Mouse (Mus musculus) c-Kit-negative CD71-positive TER-119-positive erythroid progenitor cells, embryonic 14.5 days (primary cell): ENCODE measurements at regions not wholly inside any gene's neighbourhood (a gene's known extent, or its start where the extent isn't known, plus 50 kb on each side); places are given as distances from the start of the nearest gene placed in this dataset.

Source experiments
- DNase-seq: peaks from one replicate; pipeline ENCODE4 v3.0.0-alpha.2; 2013; ENCODE audit warnings: low read depth, low spot score

GRCm38 (mm10) chr4:131270192-131270591 is 326.0 kb downstream of the Matn1 start:
- DNase-seq = no peak

GRCm38 (mm10) chr4:131272060-131272459 is 327.9 kb downstream of the Matn1 start:
- DNase-seq = no peak

GRCm38 (mm10) chr4:131293560-131293959 is 349.4 kb downstream of the Matn1 start:
- DNase-seq = no peak

GRCm38 (mm10) chr4:131298011-131298674 is 354.0 kb downstream of the Matn1 start:
- no peak for DNase-seq

- DNase-seq = no peak
These were observed 359.8 kb downstream of the Matn1 start for GRCm38 (mm10) chr4:131303936-131304335.

DNA sequence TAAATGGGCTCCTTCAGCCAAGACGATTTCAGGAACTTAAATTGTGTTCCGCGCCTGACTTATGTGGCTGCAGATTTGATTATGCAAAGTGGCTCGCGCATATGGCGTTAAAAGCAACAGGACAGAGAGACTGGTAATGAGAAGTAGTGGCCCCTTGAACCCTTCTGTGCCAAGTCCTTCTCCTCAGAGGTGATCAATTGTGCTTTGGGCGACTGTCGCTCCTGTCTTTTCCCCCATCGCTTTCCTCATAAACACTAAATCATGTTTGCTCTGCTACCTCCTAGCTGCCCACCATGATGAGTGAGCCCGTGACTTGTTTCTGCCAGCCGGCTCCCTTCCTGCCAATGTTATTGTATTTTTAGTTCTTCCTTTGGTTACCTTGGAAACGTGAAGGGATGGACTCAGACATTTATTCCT is 360.2 kb downstream of the Matn1 start:
- DNase-seq = no peak

- no peak for DNase-seq
These were observed 370.0 kb downstream of the Matn1 start for GRCm38 (mm10) chr4:131314231-131314630.

GRCm38 (mm10) chr4:131316041-131316440 is 371.9 kb downstream of the Matn1 start:
- DNase-seq = no peak

DNA sequence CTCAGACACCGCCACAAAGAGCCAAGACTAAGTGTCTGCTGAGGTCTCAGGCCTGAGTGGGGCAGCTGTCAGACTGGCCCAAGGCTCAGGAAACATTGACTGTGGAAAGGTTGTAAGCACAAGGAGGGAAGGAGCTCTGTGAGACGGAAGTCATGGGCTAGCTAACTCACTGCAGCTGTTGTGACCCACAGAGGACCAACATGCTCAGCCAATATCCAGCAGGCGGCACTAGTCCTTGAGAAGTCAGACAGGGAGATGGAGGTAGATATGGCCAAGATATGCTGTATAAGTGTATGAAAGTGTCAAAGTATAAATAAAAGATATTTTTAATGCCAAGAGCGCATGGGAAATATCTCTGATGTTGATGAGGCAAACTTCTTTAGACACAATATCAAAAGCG is 378.1 kb downstream of the Matn1 start:
- DNase-seq = no peak

- no peak for DNase-seq
These were observed 380.3 kb downstream of the Matn1 start for GRCm38 (mm10) chr4:131324486-131324885.

DNA sequence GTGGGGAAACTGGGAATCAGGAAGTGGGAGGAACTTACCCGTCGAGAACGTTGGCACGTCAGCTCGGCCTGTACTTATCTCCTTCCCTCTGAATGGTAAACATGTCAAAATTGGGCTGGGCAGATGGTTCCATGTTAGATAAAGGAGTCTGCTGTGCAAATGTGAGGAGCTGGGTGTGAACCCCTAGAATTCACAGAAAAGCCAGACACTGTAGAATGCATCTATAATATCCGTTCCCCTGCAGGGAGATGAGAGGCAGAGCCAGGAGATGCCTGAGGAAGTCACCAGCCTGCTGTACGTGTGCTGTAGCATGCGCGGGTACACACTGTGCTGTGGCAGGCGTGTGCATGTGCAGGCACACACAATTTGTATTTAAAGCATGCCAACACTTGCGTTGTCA is 381.0 kb downstream of the Matn1 start:
- no peak for DNase-seq

GRCm38 (mm10) chr4:131325609-131326008 is 381.4 kb downstream of the Matn1 start:
- DNase-seq = no peak

GRCm38 (mm10) chr4:131329398-131329797 is 385.2 kb downstream of the Matn1 start:
- DNase-seq = no peak

DNA sequence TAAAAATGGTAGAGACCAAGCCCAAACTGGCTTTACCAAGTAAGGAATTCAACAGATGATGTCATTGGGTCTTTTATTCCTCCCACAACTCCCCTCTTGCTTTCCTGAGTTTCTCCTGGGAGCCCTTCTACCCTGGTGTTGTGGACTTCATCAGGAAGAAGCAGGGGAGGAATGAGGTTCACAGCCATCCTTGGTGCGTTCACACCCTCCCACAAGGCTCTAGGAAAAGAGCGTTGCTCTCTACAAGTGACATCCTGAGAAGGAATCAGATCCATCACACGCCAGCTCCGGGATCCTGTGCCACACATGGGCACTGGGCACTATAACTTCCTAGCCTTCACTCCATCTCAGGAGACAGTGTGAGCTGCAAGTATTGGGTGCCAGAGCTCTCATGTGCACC is 387.5 kb downstream of the Matn1 start:
- no peak for DNase-seq

- no peak for DNase-seq
These were observed 392.6 kb downstream of the Matn1 start for GRCm38 (mm10) chr4:131336801-131337200.

- no peak for DNase-seq
These were observed 397.0 kb downstream of the Matn1 start for GRCm38 (mm10) chr4:131340993-131341695.

DNA sequence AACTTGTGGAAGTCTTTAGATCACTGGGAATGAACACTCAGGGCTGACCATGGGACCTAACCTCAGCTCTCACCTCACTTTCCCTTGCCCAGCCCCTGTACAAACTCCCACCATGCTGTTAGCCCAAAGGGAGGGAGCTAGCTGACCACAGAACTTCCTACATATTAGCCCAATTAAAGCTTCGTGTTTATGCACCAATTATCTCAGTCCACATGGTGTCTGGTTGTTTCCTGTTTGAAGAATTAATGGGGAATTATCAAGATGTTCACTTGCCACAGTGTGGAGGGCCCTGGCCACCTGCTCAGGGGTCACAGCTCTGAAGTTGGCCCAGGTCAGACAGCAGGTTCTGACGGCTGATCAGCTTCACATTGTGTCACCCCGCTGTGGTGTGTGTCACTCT is 402.5 kb downstream of the Matn1 start:
- DNase-seq = no peak

GRCm38 (mm10) chr4:131350268-131350667 is 406.1 kb downstream of the Matn1 start:
- DNase-seq = no peak

- no peak for DNase-seq
These were observed 410.7 kb downstream of the Matn1 start for GRCm38 (mm10) chr4:131354908-131355307.

GRCm38 (mm10) chr4:131355526-131355991 is 411.4 kb downstream of the Matn1 start:
- DNase-seq = no peak

GRCm38 (mm10) chr4:131356316-131356715 is 412.1 kb downstream of the Matn1 start:
- no peak for DNase-seq

DNA sequence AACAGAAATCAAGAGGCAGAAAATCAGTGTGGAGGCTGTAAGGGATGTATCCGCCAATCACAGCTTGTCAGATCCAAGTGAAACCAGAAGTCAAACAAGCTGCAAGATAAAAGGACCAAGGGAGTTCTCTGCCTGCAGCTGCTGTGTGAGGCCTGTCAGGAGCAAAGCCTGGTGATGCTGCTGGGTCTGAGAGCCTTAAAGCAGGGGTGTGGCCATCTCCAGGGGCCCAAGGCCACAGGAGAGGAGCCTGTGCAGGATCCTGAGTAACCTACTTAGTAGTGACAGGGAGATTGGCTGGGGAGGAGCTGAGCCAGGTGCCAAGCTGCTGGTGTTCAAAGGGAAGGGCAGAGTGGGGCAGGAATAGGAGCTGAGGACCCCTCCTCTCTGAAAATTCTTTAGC is 418.8 kb downstream of the Matn1 start:
- DNase-seq = no peak

DNA sequence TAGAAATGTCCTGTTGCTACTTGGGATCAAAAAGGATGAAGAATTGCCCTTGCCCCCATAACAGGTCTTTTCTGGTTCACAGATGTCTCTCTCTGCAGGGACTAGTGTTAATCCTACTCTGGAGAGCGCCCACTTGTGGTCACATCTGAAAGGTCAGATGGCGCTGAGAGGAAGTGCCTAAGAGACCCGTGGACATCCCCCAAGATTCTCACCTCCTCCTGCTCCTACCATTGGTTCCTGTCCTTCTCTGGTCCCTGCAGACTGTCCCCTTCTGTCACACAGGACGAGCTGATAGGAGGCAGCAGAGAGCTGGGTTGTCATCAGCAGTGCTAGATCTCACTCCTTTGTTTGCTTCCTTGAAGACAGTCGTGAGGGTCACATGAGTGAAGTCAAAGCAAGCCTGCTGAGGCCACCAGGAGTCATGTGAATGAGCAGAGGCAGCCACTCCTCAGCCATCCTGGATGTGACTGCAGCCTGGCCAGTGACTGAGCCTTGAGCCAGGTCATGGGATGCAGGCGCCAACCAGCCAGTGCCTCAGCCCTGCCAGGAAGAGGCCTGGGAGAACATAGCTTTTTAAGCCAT is 420.6 kb downstream of the Matn1 start:
- no peak for DNase-seq
